Mouse (Mus musculus) neural tube, embryonic 15.5 days (tissue): Measurements from ENCODE around the gene Fbxo3. TPM values are rescaled to one million over a fixed set of nuclear protein-coding genes. Genes with fewer than 3 reads are reported as not detected.
"Not testable (repeated sequence)": the region's sequence is repeated elsewhere in the genome, so short reads cannot be mapped to it uniquely, and the experiment has no call there.

ENCODE experiments used
- ATAC-seq: fragments of 200-750 bp; cut with Nextera tagmentation; 2 replicates; pipeline ENCODE4 v1.8.0; 2017; ENCODE audit warnings: mild to moderate bottlenecking, moderate TSS enrichment, moderate library complexity; ENCODE audit not compliant: low FRiP score
- H3K27ac ChIP-seq: fragments of 300-500 bp; sonication (generic); replicated peaks from 2 replicates; pipeline ENCODE4 v1.5.1; 2015; ENCODE audit warnings: mild to moderate bottlenecking, inconsistent platforms
- H3K27me3 ChIP-seq: fragments of 300-500 bp; sonication (generic); replicated peaks from 2 replicates; pipeline ENCODE4 v1.6.1; 2015; ENCODE audit warnings: inconsistent platforms
- H3K36me3 ChIP-seq: fragments of 300-500 bp; sonication (generic); 2 replicates; pipeline ENCODE4 v1.6.1; 2015; ENCODE audit warnings: inconsistent platforms
- H3K4me1 ChIP-seq: fragments of 300-500 bp; sonication (generic); 2 replicates; pipeline ENCODE4 v1.6.1; 2015; ENCODE audit warnings: inconsistent platforms
- H3K4me2 ChIP-seq: fragments of 300-500 bp; sonication (generic); 2 replicates; pipeline ENCODE4 v1.6.1; 2015; ENCODE audit warnings: inconsistent platforms, mild to moderate bottlenecking, moderate library complexity
- H3K4me3 ChIP-seq: fragments of 300-500 bp; sonication (generic); replicated peaks from 2 replicates; pipeline ENCODE4 v1.5.1; 2015; ENCODE audit warnings: mild to moderate bottlenecking, inconsistent platforms
- H3K9ac ChIP-seq: fragments of 300-500 bp; sonication (generic); replicated peaks from 2 replicates; pipeline ENCODE4 v1.6.1; 2015; ENCODE audit warnings: mild to moderate bottlenecking, inconsistent platforms
- H3K9me3 ChIP-seq: fragments of 300-500 bp; sonication (generic); replicated peaks from 2 replicates; pipeline ENCODE4 v1.6.1; 2016; ENCODE audit warnings: inconsistent platforms
- WGBS: fragments of 180-500 bp; shearing (Covaris S2); methylation state at CpG from one replicate; pipeline ENCODE4 v1.1.7; 2015; ENCODE audit warnings: mixed read lengths; 5-methylcytosine and 5-hydroxymethylcytosine counted together
- polyA plus RNA-seq: library from polyadenylated mRNA; unstranded; fragments of >200 nt; fragmentation: Nextera tagmentation; extraction: Ambion mirVana; gene quantifications from 2 replicates; pipeline ENCODE4 v1.2.1, GENCODE M21; 2015

Fbxo3 gene
- polyA plus RNA-seq, result 70.0 and 70.9 TPM in 2 replicates

- under 1% methylated on average over 37 of the region's 44 CpGs for WGBS
- H3K4me2 ChIP-seq, result peak within 1 kb of the TSS; percentile 86
- peak; percentile 96 for ATAC-seq
Measured at GRCm38 (mm10) chr2:104027458-104028138, at the start of gene Fbxo3. Gene Fbxo3, plus strand, starts transcription at chr2:104027721.

GRCm38 (mm10) chr2:103982250-103982649 lies 45.3 kb upstream of the Fbxo3 start:
- ATAC-seq, result peak; percentile 82; the same call in 1 of the 2 replicates
- H3K4me3 ChIP-seq, result no peak overlapping the region
- H3K27me3 ChIP-seq, result no peaks in the 10 kb centered on the region
- 5% methylated on average over 5 of the region's 5 CpGs for WGBS
- H3K4me1 ChIP-seq, result peaks cover 22% of the 10 kb centered on the region
- H3K4me2 ChIP-seq, result no peak overlapping the region
- no peaks in the 10 kb centered on the region for H3K9me3 ChIP-seq
- H3K27ac ChIP-seq, result no peak overlapping the region
- H3K9ac ChIP-seq, result no peak overlapping the region
- H3K36me3 ChIP-seq, result peaks cover 12% of the 10 kb centered on the region; the same call in 1 of the 2 replicates

More at GRCm38 (mm10) chr2:104027458-104028138, at the start of gene Fbxo3:
- peaks cover 4% of the 10 kb centered on the region for H3K36me3 ChIP-seq
- H3K27me3 ChIP-seq, result no peaks in the 10 kb centered on the region
- H3K4me3 ChIP-seq, result peak within 1 kb of the TSS; percentile 82
- H3K4me1 ChIP-seq, result peaks cover 28% of the 10 kb centered on the region
- no peaks in the 10 kb centered on the region for H3K9me3 ChIP-seq
- H3K9ac ChIP-seq, result peak within 1 kb of the TSS; percentile 77
- H3K27ac ChIP-seq, result peak within 1 kb of the TSS; percentile 80

GRCm38 (mm10) chr2:103983146-103983545 lies 44.4 kb upstream of the Fbxo3 start:
- WGBS, result 77% methylated on average over 10 of the region's 10 CpGs
- no peak overlapping the region for H3K9ac ChIP-seq

GRCm38 (mm10) chr2:103987595-103987994 lies 39.9 kb upstream of the Fbxo3 start:
- H3K27ac ChIP-seq, H3K9me3 ChIP-seq, H3K9ac ChIP-seq, H3K27me3 ChIP-seq, H3K4me3 ChIP-seq, ATAC-seq, H3K36me3 ChIP-seq, H3K4me2 ChIP-seq: not testable (repeated sequence)
- WGBS, result 80% methylated on average over 8 of the region's 8 CpGs
- peaks cover 11% of the 10 kb centered on the region for H3K4me1 ChIP-seq

More at GRCm38 (mm10) chr2:103983146-103983545, 44.4 kb upstream of the Fbxo3 start:
- H3K9me3 ChIP-seq, result no peaks in the 10 kb centered on the region
- peaks cover 13% of the 10 kb centered on the region for H3K4me1 ChIP-seq
- H3K27ac ChIP-seq, result no peak overlapping the region
- H3K36me3 ChIP-seq, result peaks cover 12% of the 10 kb centered on the region; the same call in 1 of the 2 replicates
- no peak for ATAC-seq
- no peak overlapping the region for H3K4me3 ChIP-seq
- H3K27me3 ChIP-seq, result no peaks in the 10 kb centered on the region
- H3K4me2 ChIP-seq, result no peak overlapping the region

- H3K9ac ChIP-seq, result no peak overlapping the region
Measured at GRCm38 (mm10) chr2:103989724-103990123, 37.8 kb upstream of the Fbxo3 start.

GRCm38 (mm10) chr2:103991303-103991702 lies 36.2 kb upstream of the Fbxo3 start:
- Histone ChIP-seq H3K9me3 (no peaks in the 10 kb centered on the region), H3K27me3 (no peaks in the 10 kb centered on the region), H3K36me3 (no peaks in the 10 kb centered on the region), H3K4me1 (peaks cover 14% of the 10 kb centered on the region), H3K4me3 (no peak overlapping the region), H3K4me2 (no peak overlapping the region), H3K27ac (no peak overlapping the region), H3K9ac (no peak overlapping the region)
- no peak for ATAC-seq

More at GRCm38 (mm10) chr2:103989724-103990123, 37.8 kb upstream of the Fbxo3 start:
- Histone ChIP-seq H3K27ac (no peak overlapping the region), H3K27me3 (no peaks in the 10 kb centered on the region), H3K36me3 (no peaks in the 10 kb centered on the region), H3K4me3 (no peak overlapping the region), H3K4me2 (no peak overlapping the region), H3K9me3 (no peaks in the 10 kb centered on the region), H3K4me1 (peaks cover 14% of the 10 kb centered on the region)
- no peak for ATAC-seq
- 91% methylated on average over 6 of the region's 6 CpGs for WGBS

GRCm38 (mm10) chr2:103992162-103992561 lies 35.4 kb upstream of the Fbxo3 start:
- Histone ChIP-seq H3K4me2 (peak overlapping the region; percentile 42), H3K4me1 (peaks cover 14% of the 10 kb centered on the region), H3K4me3 (peak overlapping the region; percentile 5; the same call in 1 of the 2 replicates), H3K27me3 (no peaks in the 10 kb centered on the region), H3K27ac (peak overlapping the region; percentile 79), H3K36me3 (no peaks in the 10 kb centered on the region), H3K9ac (0 out of 2 replicates have a peak overlapping the region, but pooled peaks have one; percentile 12), H3K9me3 (no peaks in the 10 kb centered on the region)
- peak; percentile 62 for ATAC-seq
- WGBS, result 41% methylated on average over 9 of the region's 9 CpGs

GRCm38 (mm10) chr2:103992618-103993332 lies 34.7 kb upstream of the Fbxo3 start:
- H3K4me1 ChIP-seq, result peaks cover 14% of the 10 kb centered on the region
- H3K27me3 ChIP-seq, result no peaks in the 10 kb centered on the region
- H3K4me2 ChIP-seq, result peak overlapping the region; percentile 42
- peak; percentile 79 for ATAC-seq
- H3K9ac ChIP-seq, result peak overlapping the region; percentile 12; the same call in 1 of the 2 replicates
- H3K9me3 ChIP-seq, result no peaks in the 10 kb centered on the region
- H3K4me3 ChIP-seq, result 0 out of 2 replicates have a peak overlapping the region, but pooled peaks have one; percentile 5
- WGBS, result 8% methylated on average over 17 of the region's 17 CpGs
- H3K27ac ChIP-seq, result peak overlapping the region; percentile 79
- H3K36me3 ChIP-seq, result no peaks in the 10 kb centered on the region

GRCm38 (mm10) chr2:104001076-104001475 lies 26.4 kb upstream of the Fbxo3 start:
- H3K4me3 ChIP-seq, result no peak overlapping the region
- H3K9me3 ChIP-seq, result no peaks in the 10 kb centered on the region
- no peak overlapping the region for H3K9ac ChIP-seq
- no peaks in the 10 kb centered on the region for H3K4me1 ChIP-seq
- no peak for ATAC-seq
- no peak overlapping the region for H3K4me2 ChIP-seq
- WGBS, result 15% methylated on average over 2 of the region's 2 CpGs
- no peaks in the 10 kb centered on the region for H3K36me3 ChIP-seq
- H3K27ac ChIP-seq, result no peak overlapping the region
- H3K27me3 ChIP-seq, result peaks cover 3% of the 10 kb centered on the region; the same call in 1 of the 2 replicates

- Histone ChIP-seq H3K4me3 (no peak overlapping the region), H3K4me1 (no peaks in the 10 kb centered on the region), H3K27ac (no peak overlapping the region), H3K4me2 (no peak overlapping the region), H3K27me3 (peaks cover 3% of the 10 kb centered on the region; the same call in 1 of the 2 replicates), H3K9ac (no peak overlapping the region), H3K9me3 (no peaks in the 10 kb centered on the region), H3K36me3 (no peaks in the 10 kb centered on the region)
- no peak for ATAC-seq
- WGBS, result 85% methylated on average over 4 of the region's 4 CpGs
Measured at GRCm38 (mm10) chr2:104001861-104002260, 25.7 kb upstream of the Fbxo3 start.

GRCm38 (mm10) chr2:104002711-104003413 lies 24.7 kb upstream of the Fbxo3 start:
- no peak overlapping the region for H3K27ac ChIP-seq
- H3K27me3 ChIP-seq, result peaks cover 3% of the 10 kb centered on the region; the same call in 1 of the 2 replicates
- no peak overlapping the region for H3K9ac ChIP-seq
- H3K4me1 ChIP-seq, result no peaks in the 10 kb centered on the region
- no peaks in the 10 kb centered on the region for H3K36me3 ChIP-seq
- ATAC-seq, result peak; percentile 75
- no peak overlapping the region for H3K4me2 ChIP-seq
- H3K9me3 ChIP-seq, result no peaks in the 10 kb centered on the region
- WGBS, result 35% methylated on average over 16 of the region's 16 CpGs
- no peak overlapping the region for H3K4me3 ChIP-seq
